Mouse (Mus musculus): Measurements from ENCODE around the gene Cby1. TPM values are rescaled to one million over a fixed set of nuclear protein-coding genes. Genes with fewer than 3 reads are reported as not detected.
A peak's percentile ranks its signal among the peaks of the same experiment; 100 is the strongest.

The Cby1 gene
- polyA plus RNA-seq, 1 experiment from 2014 or later: 84.2 TPM

DNA sequence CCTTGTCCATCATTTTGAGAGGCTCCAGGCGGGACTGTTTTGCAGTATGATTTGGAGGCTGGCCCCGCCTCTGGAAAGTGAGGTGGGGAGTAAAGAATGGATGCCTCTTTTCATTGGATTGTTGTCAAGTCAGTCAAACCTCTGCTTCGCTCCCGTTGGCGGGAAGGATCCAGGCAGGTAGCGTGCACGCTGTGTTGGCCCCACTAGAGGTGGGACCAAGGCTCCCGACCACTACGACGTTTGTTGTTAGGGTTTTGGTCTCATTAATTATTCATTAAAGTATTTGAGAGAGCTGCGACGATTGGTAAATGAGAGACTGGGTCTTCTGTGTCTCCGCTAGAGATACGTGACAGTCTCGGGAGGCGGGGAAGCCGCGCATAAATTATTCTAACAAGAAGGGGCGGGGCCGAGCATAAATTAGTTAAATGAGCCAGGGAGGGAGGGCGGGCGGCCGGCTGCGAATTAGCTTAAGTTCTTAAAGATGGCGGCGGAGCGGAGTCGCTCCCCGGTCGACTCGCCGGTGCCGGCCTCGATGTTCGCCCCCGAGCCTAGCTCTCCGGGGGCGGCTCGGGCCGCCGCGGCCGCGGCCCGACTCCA lies 31.5 kb downstream of the Cby1 start, which contains the start of gene Gtpbp1:
TSS of gene Gtpbp1 (plus strand) at position 420 of the 597 bp plus-strand sequence.
- peak within 1 kb of the TSS; percentile 87 for H3K4me3 ChIP-seq (replicated peaks; ENCODE audit: low read depth, low read length)
- under 1% methylated on average over 45 of the region's 45 CpGs for WGBS
- peak; percentile 99 for DNase-seq
- 0 out of 2 replicates have a peak, but pooled peaks cover 3% of the 10 kb centered on the region for H3K36me3 ChIP-seq (ENCODE audit: control insufficient read depth, insufficient read depth, low read length)
- H3K27me3 ChIP-seq (ENCODE audit: control insufficient read depth, insufficient read depth, low read length): no peaks in the 10 kb centered on the region
- peak within 1 kb of the TSS; percentile 77 for H3K9ac ChIP-seq (replicated peaks; ENCODE audit: low read length)
- H3K4me1 ChIP-seq (ENCODE audit: control insufficient read depth, insufficient read depth, low read length): peaks cover 38% of the 10 kb centered on the region
- H3K27ac ChIP-seq (replicated peaks; ENCODE audit: low read depth, low read length): peak within 1 kb of the TSS; percentile 84
- ATAC-seq (ENCODE audit: low FRiP score, low TSS enrichment): peak; percentile 96
- H3K9me3 ChIP-seq (ENCODE audit: control insufficient read depth, low read length): no peaks in the 10 kb centered on the region
- H3K4me2 ChIP-seq (ENCODE audit: low read length): peak within 1 kb of the TSS; percentile 94

DNA sequence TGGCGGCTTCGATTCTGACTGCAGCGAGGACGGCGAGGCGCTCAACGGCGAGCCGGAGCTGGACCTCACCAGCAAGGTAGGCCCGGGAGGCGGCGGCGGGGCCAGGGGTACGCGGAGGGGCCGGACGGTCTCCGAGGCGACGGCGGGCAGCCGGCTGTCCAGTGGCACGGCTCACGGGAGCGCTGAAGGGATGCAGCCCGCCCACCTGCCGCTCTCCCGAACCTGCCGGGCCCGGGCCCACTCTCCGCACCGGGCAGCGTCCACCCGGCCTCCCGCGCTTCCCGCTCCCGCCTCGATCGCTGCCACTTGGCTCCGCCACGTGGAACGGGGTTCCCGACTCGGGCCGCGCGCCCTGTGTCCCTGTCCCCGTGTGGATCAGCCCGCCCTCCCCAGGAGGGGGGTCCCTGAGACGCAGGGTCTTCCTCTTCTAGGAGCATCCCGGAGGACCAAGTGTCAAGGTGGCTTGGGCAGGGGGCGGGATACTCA lies 32.1 kb downstream of the Cby1 start:
- Histone ChIP-seq H3K4me2 (ENCODE audit: low read length) (peak overlapping the region; percentile 94), H3K27ac (replicated peaks; ENCODE audit: low read depth, low read length) (peak overlapping the region; percentile 84), H3K27me3 (ENCODE audit: control insufficient read depth, insufficient read depth, low read length) (no peaks in the 10 kb centered on the region), H3K4me3 (replicated peaks; ENCODE audit: low read depth, low read length) (peak overlapping the region; percentile 87), H3K9me3 (ENCODE audit: control insufficient read depth, low read length) (no peaks in the 10 kb centered on the region), H3K36me3 (ENCODE audit: control insufficient read depth, insufficient read depth, low read length) (peaks cover 4% of the 10 kb centered on the region; the same call in 1 of the 2 replicates), H3K9ac (replicated peaks; ENCODE audit: low read length) (peak overlapping the region; percentile 77), H3K4me1 (ENCODE audit: control insufficient read depth, insufficient read depth, low read length) (peaks cover 33% of the 10 kb centered on the region)
- under 1% methylated on average over 49 of the region's 53 CpGs for WGBS
- ATAC-seq (ENCODE audit: low FRiP score, low TSS enrichment) (peak; percentile 15), DNase-seq (peak; percentile 66)

DNA sequence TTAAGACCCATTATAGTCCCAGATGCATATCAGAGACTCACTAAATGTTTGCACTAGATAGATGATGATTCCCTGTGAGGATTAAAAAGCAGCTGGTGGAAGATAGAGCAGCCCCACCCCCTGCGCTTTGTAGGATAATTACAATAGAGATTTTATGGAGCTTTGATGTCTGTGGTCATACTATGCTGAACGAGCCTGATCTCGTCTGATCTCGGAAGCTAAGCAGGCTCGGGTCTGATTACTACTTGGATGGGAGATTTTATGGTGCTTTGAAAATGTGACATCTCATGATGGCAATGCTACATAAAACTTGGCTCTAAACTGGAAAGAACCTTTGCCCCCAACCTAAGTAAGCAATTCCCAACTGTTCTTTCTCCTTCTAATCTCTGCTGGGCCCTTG lies 33.3 kb downstream of the Cby1 start:
- DNase-seq: no peak
- no peaks in the 10 kb centered on the region for H3K27me3 ChIP-seq (ENCODE audit: control insufficient read depth, insufficient read depth, low read length)
- H3K4me2 ChIP-seq (ENCODE audit: low read length): peak overlapping the region; percentile 94
- no peak overlapping the region for H3K27ac ChIP-seq (replicated peaks; ENCODE audit: low read depth, low read length)
- peaks cover 27% of the 10 kb centered on the region for H3K4me1 ChIP-seq (ENCODE audit: control insufficient read depth, insufficient read depth, low read length)
- no peak overlapping the region; the same call in 1 of the 2 replicates for H3K9ac ChIP-seq (replicated peaks; ENCODE audit: low read length)
- no peaks in the 10 kb centered on the region for H3K9me3 ChIP-seq (ENCODE audit: control insufficient read depth, low read length)
- ATAC-seq (ENCODE audit: low FRiP score, low TSS enrichment): no peak
- H3K36me3 ChIP-seq (ENCODE audit: control insufficient read depth, insufficient read depth, low read length): peaks cover 11% of the 10 kb centered on the region
- 64% methylated on average over 5 of the region's 5 CpGs for WGBS
- H3K4me3 ChIP-seq (replicated peaks; ENCODE audit: low read depth, low read length): peak overlapping the region; percentile 87

DNA sequence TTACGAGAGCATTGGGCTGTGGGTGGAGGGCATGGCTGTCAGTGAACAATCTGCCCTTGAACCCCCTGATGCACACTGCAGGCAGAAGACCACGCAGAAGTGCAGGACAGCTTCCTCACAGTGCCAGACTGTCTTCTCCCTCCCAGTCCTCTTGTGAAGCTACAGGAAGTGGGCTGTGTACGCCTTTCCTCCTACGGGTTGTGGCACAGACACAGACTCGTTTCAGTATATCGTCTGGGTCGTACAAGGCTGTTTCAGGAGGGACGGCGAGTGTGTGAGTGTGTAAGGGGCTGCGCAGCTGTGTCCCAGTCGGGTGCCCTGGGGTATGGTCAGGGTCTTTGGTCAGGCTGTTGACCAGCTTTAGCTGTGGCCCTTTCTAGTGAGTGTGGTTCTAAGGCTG lies 34.7 kb downstream of the Cby1 start:
- Histone ChIP-seq H3K9ac (replicated peaks; ENCODE audit: low read length) (no peak overlapping the region), H3K27ac (replicated peaks; ENCODE audit: low read depth, low read length) (no peak overlapping the region), H3K4me3 (replicated peaks; ENCODE audit: low read depth, low read length) (no peak overlapping the region), H3K4me1 (ENCODE audit: control insufficient read depth, insufficient read depth, low read length) (peaks cover 27% of the 10 kb centered on the region), H3K9me3 (ENCODE audit: control insufficient read depth, low read length) (no peaks in the 10 kb centered on the region), H3K36me3 (ENCODE audit: control insufficient read depth, insufficient read depth, low read length) (peaks cover 11% of the 10 kb centered on the region), H3K27me3 (ENCODE audit: control insufficient read depth, insufficient read depth, low read length) (no peaks in the 10 kb centered on the region), H3K4me2 (ENCODE audit: low read length) (no peak overlapping the region)
- DNase-seq (no peak), ATAC-seq (ENCODE audit: low FRiP score, low TSS enrichment) (no peak)
- 94% methylated on average over 11 of the region's 11 CpGs for WGBS

DNA sequence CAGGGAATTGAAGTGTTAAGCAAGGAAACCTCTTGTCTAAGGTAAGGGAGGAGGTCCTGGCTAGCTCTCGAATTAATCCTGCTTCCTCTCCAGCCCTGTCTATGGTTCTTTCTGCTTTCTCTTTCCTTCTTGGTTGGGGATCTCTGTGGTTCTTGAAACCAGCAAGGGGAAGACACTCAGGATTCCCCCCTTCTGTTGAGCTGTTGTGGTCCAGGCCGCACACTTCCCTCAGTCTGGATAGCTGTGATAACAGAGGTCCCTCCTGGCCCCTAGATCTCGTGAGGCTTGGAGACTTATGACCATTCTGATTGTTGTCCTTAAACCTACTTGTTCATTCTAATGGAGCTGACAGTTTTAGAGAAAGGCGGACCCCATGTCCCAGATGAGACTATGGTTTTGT lies 35.5 kb downstream of the Cby1 start:
- H3K36me3 ChIP-seq (ENCODE audit: control insufficient read depth, insufficient read depth, low read length): peaks cover 11% of the 10 kb centered on the region
- peaks cover 27% of the 10 kb centered on the region for H3K4me1 ChIP-seq (ENCODE audit: control insufficient read depth, insufficient read depth, low read length)
- H3K27me3 ChIP-seq (ENCODE audit: control insufficient read depth, insufficient read depth, low read length): no peaks in the 10 kb centered on the region
- WGBS: 91% methylated on average over 4 of the region's 4 CpGs
- H3K9ac ChIP-seq (replicated peaks; ENCODE audit: low read length): no peak overlapping the region
- H3K4me3 ChIP-seq (replicated peaks; ENCODE audit: low read depth, low read length): no peak overlapping the region
- DNase-seq (no peak), ATAC-seq (ENCODE audit: low FRiP score, low TSS enrichment) (no peak)
- no peak overlapping the region for H3K27ac ChIP-seq (replicated peaks; ENCODE audit: low read depth, low read length)
- H3K4me2 ChIP-seq (ENCODE audit: low read length): no peak overlapping the region
- no peaks in the 10 kb centered on the region for H3K9me3 ChIP-seq (ENCODE audit: control insufficient read depth, low read length)

DNA sequence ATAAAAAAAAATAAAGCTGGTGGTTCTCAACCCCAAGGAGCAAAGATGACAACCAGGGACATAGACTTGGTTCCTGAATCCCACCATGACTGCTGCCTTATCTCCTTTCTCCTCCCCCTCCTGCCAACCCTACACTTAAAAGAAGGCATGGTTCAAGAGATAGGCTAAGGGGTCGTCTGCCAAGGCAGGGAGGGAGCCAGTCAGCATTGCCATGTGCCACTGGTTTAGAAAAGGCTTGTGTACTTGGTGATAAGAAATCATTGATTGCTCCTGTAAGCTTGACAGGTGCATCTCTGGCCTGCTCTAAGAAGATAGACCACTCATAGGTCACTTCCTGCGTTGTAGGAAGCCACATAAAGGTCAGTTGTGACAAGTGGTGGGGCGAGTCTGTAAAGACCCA lies 36.5 kb downstream of the Cby1 start:
- Histone ChIP-seq H3K9ac (replicated peaks; ENCODE audit: low read length) (no peak overlapping the region), H3K27me3 (ENCODE audit: control insufficient read depth, insufficient read depth, low read length) (no peaks in the 10 kb centered on the region), H3K27ac (replicated peaks; ENCODE audit: low read depth, low read length) (no peak overlapping the region), H3K4me1 (ENCODE audit: control insufficient read depth, insufficient read depth, low read length) (peaks cover 22% of the 10 kb centered on the region), H3K36me3 (ENCODE audit: control insufficient read depth, insufficient read depth, low read length) (peaks cover 11% of the 10 kb centered on the region), H3K4me3 (replicated peaks; ENCODE audit: low read depth, low read length) (no peak overlapping the region), H3K9me3 (ENCODE audit: control insufficient read depth, low read length) (no peaks in the 10 kb centered on the region), H3K4me2 (ENCODE audit: low read length) (no peak overlapping the region)
- DNase-seq (no peak), ATAC-seq (ENCODE audit: low FRiP score, low TSS enrichment) (no peak)
- 67% methylated on average over 3 of the region's 3 CpGs for WGBS

DNA sequence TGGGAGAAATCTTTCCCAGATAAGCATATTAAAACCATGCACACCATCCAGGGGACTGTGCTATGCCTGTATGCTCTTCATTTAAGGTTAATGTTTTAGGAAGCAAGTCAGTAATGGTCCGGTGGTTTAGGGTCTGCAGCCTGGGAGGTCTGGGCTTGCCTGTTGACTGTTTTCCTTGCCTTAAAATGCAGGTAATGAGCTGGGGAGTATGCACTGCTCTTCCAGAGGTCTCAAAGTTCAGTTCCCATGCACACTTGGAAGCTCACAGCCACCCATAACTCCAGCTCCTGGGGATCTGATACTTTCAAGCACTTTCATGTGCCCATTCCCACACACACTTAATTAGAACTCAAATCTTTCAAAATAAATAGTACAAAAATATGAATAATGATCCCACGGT lies 37.5 kb downstream of the Cby1 start:
- Histone ChIP-seq H3K36me3 (ENCODE audit: control insufficient read depth, insufficient read depth, low read length) (peaks cover 11% of the 10 kb centered on the region), H3K9me3 (ENCODE audit: control insufficient read depth, low read length) (no peaks in the 10 kb centered on the region), H3K4me1 (ENCODE audit: control insufficient read depth, insufficient read depth, low read length) (peaks cover 21% of the 10 kb centered on the region), H3K4me2 (ENCODE audit: low read length) (no peak overlapping the region), H3K4me3 (replicated peaks; ENCODE audit: low read depth, low read length) (no peak overlapping the region), H3K9ac (replicated peaks; ENCODE audit: low read length) (no peak overlapping the region), H3K27me3 (ENCODE audit: control insufficient read depth, insufficient read depth, low read length) (no peaks in the 10 kb centered on the region), H3K27ac (replicated peaks; ENCODE audit: low read depth, low read length) (no peak overlapping the region)
- no peak for DNase-seq
- no peak for ATAC-seq (ENCODE audit: low FRiP score, low TSS enrichment)
- 97% methylated on average over 2 of the region's 2 CpGs for WGBS

DNA sequence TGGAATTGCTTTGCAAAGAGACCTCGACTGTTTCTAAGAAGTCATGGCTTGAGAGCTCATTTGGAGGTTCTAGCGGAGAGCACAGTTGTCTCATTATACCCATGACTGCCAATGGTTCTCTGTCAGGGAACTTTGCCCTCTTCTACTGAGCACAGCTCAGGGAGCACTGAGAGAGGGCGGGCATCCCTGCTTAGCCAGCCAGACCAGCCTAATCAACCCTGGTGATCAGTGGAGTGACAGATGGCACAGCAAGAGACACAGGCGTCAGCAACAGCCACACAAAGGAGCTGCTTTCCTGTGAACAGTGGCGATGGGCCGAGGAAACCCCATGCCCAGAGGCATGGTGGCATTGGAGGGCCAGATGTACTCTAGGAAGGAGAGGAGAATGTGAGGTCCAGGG lies 38.0 kb downstream of the Cby1 start:
- Histone ChIP-seq H3K9ac (replicated peaks; ENCODE audit: low read length) (no peak overlapping the region), H3K4me1 (ENCODE audit: control insufficient read depth, insufficient read depth, low read length) (peaks cover 16% of the 10 kb centered on the region), H3K27ac (replicated peaks; ENCODE audit: low read depth, low read length) (0 out of 2 replicates have a peak overlapping the region, but pooled peaks have one; percentile 15), H3K36me3 (ENCODE audit: control insufficient read depth, insufficient read depth, low read length) (peaks cover 11% of the 10 kb centered on the region), H3K9me3 (ENCODE audit: control insufficient read depth, low read length) (no peaks in the 10 kb centered on the region), H3K4me3 (replicated peaks; ENCODE audit: low read depth, low read length) (no peak overlapping the region), H3K27me3 (ENCODE audit: control insufficient read depth, insufficient read depth, low read length) (no peaks in the 10 kb centered on the region), H3K4me2 (ENCODE audit: low read length) (no peak overlapping the region)
- 57% methylated on average over 6 of the region's 6 CpGs for whole genome bisulfite sequencing
- ATAC-seq (ENCODE audit: low FRiP score, low TSS enrichment) (no peak), DNase-seq (no peak)

DNA sequence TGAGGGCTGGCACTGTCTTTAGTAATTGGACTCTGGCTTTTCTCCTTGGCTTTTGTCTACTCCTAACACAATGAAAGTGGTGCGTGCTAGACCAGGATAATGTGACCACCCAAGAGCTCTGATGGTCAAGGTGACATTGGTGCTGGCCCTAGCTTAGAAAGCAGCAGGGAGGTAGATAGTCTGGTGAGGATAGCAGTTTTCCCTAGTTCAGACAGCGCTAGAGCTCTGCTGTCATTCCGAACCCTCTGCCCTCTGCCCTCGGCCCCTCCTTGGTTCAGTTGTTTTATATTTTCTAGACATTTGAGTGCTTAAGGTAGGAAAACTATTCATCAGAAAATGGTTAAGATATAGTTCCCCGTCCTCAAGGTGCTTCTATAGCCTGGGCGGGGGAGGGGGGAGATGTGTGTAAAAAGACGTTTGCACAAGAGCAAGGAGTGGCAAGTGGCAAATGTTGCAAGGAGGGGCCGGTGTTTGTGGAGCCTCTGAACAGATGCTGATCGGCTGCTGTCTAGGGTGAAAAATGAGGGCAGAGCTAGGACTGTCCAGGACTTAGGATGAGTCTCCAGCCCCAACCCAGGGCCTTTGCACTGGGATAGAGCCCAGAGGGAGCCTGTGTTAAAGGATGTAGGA lies 38.7 kb downstream of the Cby1 start:
- H3K9me3 ChIP-seq (ENCODE audit: control insufficient read depth, low read length): no peaks in the 10 kb centered on the region
- no peak for DNase-seq
- H3K9ac ChIP-seq (replicated peaks; ENCODE audit: low read length): no peak overlapping the region
- H3K4me1 ChIP-seq (ENCODE audit: control insufficient read depth, insufficient read depth, low read length): peaks cover 9% of the 10 kb centered on the region
- H3K27ac ChIP-seq (replicated peaks; ENCODE audit: low read depth, low read length): 0 out of 2 replicates have a peak overlapping the region, but pooled peaks have one; percentile 15
- ATAC-seq (ENCODE audit: low FRiP score, low TSS enrichment): no peak
- no peaks in the 10 kb centered on the region for H3K27me3 ChIP-seq (ENCODE audit: control insufficient read depth, insufficient read depth, low read length)
- no peak overlapping the region for H3K4me3 ChIP-seq (replicated peaks; ENCODE audit: low read depth, low read length)
- no peak overlapping the region for H3K4me2 ChIP-seq (ENCODE audit: low read length)
- peaks cover 11% of the 10 kb centered on the region for H3K36me3 ChIP-seq (ENCODE audit: control insufficient read depth, insufficient read depth, low read length)
- 84% methylated on average over 9 of the region's 9 CpGs for WGBS
